Mouse (Mus musculus): Measurements from ENCODE around the gene Plcd1.

The Plcd1 gene

DNA sequence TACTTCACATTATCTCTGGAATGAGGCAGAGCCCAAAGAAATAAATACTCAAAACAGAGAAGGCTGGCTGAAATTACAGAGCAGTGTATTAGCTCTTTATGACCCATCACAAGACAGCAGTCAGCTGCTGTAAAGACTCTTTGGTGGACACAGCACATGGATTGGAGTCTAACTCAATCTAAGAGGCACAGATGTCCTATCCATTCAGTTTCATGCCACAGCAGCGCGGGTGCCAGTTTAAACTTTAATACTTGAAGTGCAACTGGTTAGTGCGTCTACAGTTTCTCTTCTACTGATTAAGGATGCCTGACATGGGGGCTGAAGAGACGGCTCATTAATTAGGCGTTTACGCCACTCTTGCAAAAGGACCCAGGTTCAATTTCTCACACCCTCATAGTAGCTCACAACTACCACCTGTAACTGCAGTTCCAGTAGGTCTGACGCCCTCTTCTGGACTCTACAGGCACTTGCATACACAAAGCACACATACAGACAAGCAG is 67.4 kb downstream of the Plcd1 start:
- ATAC-seq (ENCODE audit: low TSS enrichment), result no peak

DNA sequence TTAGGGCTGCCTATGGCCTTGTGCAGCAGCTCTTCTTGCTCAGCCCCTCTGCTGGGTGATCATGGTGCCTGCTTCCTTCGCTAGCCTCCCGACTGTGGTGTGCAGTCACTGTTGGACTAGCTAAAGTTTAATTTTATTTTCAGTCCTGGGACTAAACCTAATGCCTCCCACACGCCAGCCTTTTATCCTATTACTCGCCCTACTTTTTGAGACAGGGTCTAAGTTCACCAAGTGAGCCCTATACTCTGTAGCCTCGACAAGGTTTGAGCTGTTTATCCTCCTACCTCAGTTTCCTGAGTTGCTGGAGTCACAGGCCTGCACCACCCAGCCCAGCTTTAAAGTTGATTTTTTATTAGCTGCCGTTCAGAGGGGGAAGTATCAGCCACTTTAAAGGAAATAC is 68.0 kb downstream of the Plcd1 start:
- no peak for ATAC-seq (ENCODE audit: low TSS enrichment)

DNA sequence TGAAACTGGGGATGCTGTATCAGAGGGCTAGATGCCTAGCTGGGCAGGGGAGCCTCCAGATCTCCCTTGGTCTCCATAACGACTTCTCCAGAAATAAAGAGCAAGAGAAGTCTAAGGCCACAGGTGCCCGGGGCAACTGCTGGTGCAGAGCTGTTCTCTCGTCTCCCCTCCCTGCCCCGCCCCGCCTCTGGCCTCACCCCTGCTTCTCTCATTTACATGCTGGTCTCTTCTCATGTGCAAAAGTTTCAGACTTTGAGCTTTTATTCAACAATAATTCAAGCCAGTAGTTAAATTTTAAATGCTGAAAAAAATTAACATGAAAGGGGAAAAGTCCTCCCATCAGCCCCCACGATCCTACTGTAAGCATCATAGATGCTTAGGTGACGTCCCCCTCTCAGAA is 71.6 kb downstream of the Plcd1 start:
- no peak for ATAC-seq (ENCODE audit: low TSS enrichment)
